Mouse (Mus musculus) bone marrow, adult 2 months (tissue): ENCODE results near the gene Nvl. TPM values are rescaled to one million over a fixed set of nuclear protein-coding genes. Genes with fewer than 3 reads are reported as not detected.

Experiments used
- H3K27ac ChIP-seq: fragments of 200-500 bp; 2 replicates; pipeline ENCODE4 v1.5.1; 2012; ENCODE audit warnings: low read depth, mild to moderate bottlenecking, control low read depth, inconsistent platforms, low read length; ENCODE audit not compliant: control insufficient read depth, poor library complexity, insufficient read depth
- H3K4me1 ChIP-seq: fragments of 200-500 bp; 2 replicates; pipeline ENCODE4 v1.6.1; 2011; ENCODE audit warnings: low read length; ENCODE audit not compliant: control insufficient read depth, insufficient read depth
- H3K4me3 ChIP-seq: fragments of 200-500 bp; replicated peaks from 2 replicates; pipeline ENCODE3; 2011; ENCODE audit warnings: mild to moderate bottlenecking, low read depth, low read length, control low read depth; ENCODE audit not compliant: control insufficient read depth
- CTCF ChIP-seq: fragments of 200-500 bp; IDR thresholded peaks from 2 replicates; pipeline ENCODE4 v1.5.1; 2011; ENCODE audit warnings: low read length, control low read depth; ENCODE audit not compliant: control insufficient read depth, insufficient read depth
- POLR2A ChIP-seq: fragments of 200-500 bp; IDR thresholded peaks from 2 replicates; pipeline ENCODE4 v1.6.1; 2011; ENCODE audit warnings: low read depth, mild to moderate bottlenecking, control low read depth, low read length, borderline replicate concordance; ENCODE audit not compliant: control insufficient read depth
- WGBS: fragments of 180-500 bp; shearing (Covaris S2); methylation state at CpG from one replicate; pipeline ENCODE4 v1.1.7; 2018; 5-methylcytosine and 5-hydroxymethylcytosine counted together
- polyA plus RNA-seq: library from polyadenylated mRNA; stranded (reverse); fragments of >200 nt; gene quantifications from 2 replicates; pipeline ENCODE4 v1.2.4, GENCODE M21; 2011; ENCODE audit warnings: low replicate concordance; ENCODE audit not compliant: missing spikeins, insufficient read depth, insufficient read length

Gene Nvl
- polyA plus RNA-seq, 1 experiment, result 18.1 TPM

DNA sequence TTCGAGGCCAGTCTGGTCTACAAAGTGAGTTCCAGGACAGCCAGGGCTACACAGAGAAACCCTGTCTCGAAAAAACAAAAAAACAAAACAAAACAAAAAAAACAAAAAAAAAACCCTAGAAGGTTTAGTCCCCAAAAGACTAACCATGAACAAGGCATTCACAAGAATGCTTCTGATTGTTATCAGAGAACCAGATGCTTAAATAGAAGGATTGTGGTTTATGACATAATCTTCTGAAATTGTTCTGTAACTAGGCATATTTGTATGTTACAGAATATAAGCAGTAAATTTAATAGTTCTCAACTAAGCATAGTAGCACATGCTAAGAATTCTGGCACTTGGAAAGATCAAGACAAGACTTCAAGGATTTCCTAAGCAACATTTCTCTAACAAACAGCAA, 19.9 kb downstream of the Nvl start:
- Histone ChIP-seq H3K4me3 (no peak overlapping the region), H3K4me1 (no peaks in the 10 kb centered on the region), H3K27ac (no peak overlapping the region)
- TF ChIP-seq CTCF, result no peak
- TF ChIP-seq POLR2A, result no peak
- 90% methylated on average over 2 of the region's 2 CpGs for WGBS

DNA sequence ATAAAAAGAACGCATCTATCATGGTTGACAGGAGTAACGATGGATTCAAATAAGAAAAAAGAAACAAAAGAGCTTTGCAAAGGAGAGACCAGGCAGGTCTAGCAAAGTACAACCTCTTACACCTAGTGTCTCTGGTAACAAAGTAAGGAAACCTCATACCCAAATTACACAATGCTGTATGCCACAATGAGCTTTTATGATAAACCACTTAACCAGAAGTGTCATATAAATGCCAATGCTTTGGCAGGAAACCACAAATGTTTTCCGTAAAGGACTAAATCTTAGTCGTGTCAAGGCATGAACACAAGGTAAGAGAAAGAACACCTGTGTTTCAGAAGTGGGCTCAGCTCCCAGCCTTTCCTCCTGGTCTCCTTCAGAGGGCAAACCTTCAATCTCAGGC, 26.9 kb downstream of the Nvl start:
- Histone ChIP-seq H3K4me1 (no peaks in the 10 kb centered on the region), H3K27ac (no peak overlapping the region), H3K4me3 (no peak overlapping the region)
- TF ChIP-seq CTCF (no peak), POLR2A (no peak)
- WGBS, result 63% methylated on average over 4 of the region's 4 CpGs

DNA sequence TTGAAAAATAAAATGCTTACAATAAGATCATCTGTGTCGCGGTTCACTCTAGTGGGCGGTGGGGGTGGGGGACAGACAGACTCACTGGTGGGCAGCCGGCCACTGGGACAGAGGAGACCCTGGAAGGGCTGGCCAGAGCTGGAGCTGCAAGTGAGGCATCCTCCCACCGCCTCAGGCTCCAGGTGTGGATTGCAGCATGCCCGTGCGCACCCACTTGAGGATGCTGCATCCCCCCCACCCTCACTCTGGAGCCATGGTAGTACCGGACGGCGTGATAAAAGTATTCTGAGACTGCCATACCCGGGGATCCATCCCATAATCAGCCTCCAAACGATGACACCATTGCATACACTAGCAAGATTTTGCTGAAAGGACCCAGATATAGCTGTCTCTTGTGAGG, 54.0 kb downstream of the Nvl start:
- Histone ChIP-seq H3K4me1 (no peaks in the 10 kb centered on the region), H3K27ac (no peak overlapping the region), H3K4me3 (no peak overlapping the region)
- TF ChIP-seq CTCF (no peak), POLR2A (no peak)
- 78% methylated on average over 12 of the region's 12 CpGs for WGBS

DNA sequence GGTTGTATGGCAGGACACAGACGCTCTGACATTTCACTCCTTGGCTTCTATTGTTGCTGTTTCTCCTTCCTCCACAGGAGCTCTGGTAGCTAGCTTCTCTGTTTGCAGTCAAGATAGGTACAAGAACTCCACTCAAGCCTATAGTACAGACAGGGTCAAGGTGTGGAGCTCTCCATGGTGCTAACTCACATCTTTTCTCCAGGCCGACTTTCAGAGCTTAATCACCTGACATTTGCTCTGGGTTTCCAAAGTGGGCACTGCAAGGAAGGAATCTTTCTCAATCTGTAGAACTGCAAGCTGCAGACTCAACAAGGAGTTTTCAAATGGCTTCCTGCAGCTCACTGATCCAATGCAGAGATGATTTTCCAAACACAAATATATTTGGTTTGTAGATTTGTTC, 60.0 kb downstream of the Nvl start:
- Histone ChIP-seq H3K4me1 (no peaks in the 10 kb centered on the region), H3K4me3 (no peak overlapping the region), H3K27ac (no peak overlapping the region)
- WGBS, result 38% methylated on average over 2 of the region's 2 CpGs
- TF ChIP-seq CTCF, result no peak
- no peak for TF ChIP-seq POLR2A

DNA sequence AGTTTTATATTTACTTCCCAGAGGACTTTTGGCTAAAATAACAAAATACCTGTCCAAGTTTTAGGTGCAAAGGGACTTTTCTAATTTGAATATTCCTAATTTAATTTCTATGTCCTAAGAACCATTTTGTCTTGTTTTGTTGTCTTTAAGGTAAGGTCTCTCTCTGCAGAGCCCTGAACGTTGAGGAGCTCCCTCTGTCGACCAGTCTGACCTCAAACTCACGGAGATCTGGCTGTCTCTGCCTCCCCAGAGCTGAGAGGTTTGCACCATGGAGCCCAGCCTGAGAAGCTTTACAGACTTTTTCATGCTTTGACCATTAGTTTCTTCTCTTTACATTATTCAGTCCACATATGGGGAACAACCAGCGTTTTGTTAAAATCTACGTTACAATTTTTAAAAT, 70.9 kb downstream of the Nvl start:
- TF ChIP-seq CTCF (no peak), POLR2A (no peak)
- Histone ChIP-seq H3K4me3 (no peak overlapping the region), H3K27ac (no peak overlapping the region), H3K4me1 (no peaks in the 10 kb centered on the region)
- WGBS, result 36% methylated on average over 5 of the region's 5 CpGs

DNA sequence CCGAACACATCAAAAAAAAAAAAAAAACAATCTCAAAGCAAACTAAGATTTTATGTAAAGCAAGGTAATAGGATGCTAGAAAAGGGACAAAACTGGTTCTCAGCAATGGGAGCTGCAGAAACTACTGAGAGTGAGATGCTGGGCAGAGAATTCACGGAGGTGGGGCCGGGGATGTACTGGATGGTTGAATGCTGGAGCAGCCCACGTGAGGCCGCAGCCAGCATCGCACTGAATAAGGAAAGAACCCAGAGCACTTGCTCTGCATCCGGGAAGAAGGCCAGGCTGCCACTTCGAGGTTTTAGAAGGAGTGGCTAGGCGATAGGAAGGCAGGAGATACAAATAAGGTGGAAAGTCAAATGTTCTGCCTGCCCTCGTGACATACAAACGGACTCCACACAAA, 74.3 kb downstream of the Nvl start:
- 65% methylated on average over 11 of the region's 11 CpGs for WGBS
- H3K4me1 ChIP-seq, result no peaks in the 10 kb centered on the region
- no peak for TF ChIP-seq POLR2A
- TF ChIP-seq CTCF, result no peak

DNA sequence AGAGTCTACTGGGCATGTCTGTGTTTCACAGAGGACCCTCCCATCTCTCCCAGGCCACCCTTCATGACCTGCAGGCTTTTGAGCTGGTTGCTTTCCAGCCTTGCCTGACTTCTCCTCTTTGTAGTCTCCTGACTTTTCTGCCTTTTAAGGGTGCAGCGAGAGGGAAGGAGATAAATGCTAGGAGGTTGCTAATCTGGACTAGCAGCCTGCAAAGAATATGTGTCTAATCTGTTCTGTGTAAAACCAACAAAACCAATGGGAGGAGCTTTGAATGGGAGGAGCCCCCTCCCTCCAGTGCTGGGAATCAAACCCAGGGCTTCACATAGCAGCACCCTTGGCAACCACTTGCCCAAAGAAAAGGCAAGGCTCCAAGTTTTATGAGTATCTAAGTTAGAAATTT, 75.7 kb downstream of the Nvl start:
- 62% methylated on average over 1 of the region's 1 CpGs for WGBS
- TF ChIP-seq POLR2A, result no peak
- TF ChIP-seq CTCF, result no peak
- H3K4me3 ChIP-seq, result no peak overlapping the region
- no peak overlapping the region for H3K27ac ChIP-seq
- H3K4me1 ChIP-seq, result no peaks in the 10 kb centered on the region

More for the DNA sequence above, 74.3 kb downstream of the Nvl start:
- no peak overlapping the region for H3K27ac ChIP-seq
- no peak overlapping the region for H3K4me3 ChIP-seq

DNA sequence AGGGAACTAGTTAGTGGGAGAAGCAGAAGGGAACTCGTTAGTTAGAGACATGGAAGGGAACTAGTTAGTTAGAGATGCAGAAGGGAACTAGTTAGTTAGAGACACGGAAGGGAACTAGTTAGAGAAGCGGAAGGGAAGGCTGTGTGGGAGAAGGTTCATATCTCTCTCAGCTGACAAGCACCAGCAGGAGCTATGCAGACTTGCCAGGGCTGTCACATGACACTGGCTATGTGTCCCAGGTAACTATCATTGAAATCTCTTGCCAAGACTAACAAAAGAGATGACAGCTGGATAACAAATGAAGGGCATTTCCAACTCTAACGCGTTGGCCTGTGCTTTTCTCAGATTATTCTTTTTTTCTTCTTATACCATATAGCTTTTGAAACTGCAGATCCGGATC, 79.4 kb downstream of the Nvl start:
- WGBS, result 68% methylated on average over 6 of the region's 6 CpGs
- TF ChIP-seq POLR2A (no peak), CTCF (no peak)
- Histone ChIP-seq H3K27ac (no peak overlapping the region), H3K4me3 (no peak overlapping the region), H3K4me1 (no peaks in the 10 kb centered on the region)

DNA sequence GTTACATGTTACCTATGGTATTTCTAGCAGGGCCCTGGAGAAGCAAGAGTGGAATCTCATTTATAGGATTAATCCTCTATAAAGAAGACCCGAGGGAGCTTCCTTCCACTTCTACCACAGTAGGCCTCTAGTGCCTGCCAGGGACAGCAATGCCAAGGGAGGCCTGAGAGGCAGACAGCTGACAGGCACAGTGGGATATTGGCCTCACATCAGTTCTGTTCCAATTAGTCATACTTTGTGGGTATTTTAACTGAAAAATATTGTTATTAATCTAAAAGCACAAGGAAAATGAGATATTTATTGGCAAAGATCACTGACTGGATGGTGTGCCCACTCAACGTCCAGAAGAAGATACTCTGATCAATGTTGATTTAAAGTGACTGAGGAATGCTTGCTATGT, 80.0 kb downstream of the Nvl start:
- WGBS, result 74% methylated on average over 2 of the region's 2 CpGs
- Histone ChIP-seq H3K4me1 (no peaks in the 10 kb centered on the region), H3K27ac (no peak overlapping the region), H3K4me3 (no peak overlapping the region)
- no peak for TF ChIP-seq CTCF
- no peak for TF ChIP-seq POLR2A
